Mouse (Mus musculus) ovary, adult 18-20 months (tissue): ENCODE measurements around the gene Aqp11.

ENCODE experiments used
- DNase-seq: peaks from one replicate; pipeline ENCODE4 v3.0.0; 2022; ENCODE audit warnings: low spot score, mixed read lengths

Gene Aqp11

DNA sequence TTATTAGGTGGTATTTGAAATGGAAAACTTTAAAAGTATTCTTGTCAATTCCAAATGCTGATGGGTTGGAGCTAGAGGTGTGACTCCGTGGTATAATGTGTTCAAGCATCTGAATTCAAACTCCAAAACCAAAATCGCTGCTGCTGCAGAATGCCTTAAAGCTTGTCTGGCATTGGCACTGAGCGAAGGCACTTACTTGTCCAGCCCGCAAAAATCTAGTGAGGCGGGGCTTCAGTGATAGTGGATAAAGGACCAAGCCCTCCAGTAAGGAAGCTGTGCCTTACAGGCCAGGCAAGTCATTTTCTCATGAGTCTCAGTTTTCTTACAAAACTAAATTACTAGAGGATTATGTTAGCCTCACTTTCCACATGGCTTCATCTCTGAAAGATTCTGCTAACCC, 30.3 kb downstream of the Aqp11 start:
- no peak for DNase-seq

DNA sequence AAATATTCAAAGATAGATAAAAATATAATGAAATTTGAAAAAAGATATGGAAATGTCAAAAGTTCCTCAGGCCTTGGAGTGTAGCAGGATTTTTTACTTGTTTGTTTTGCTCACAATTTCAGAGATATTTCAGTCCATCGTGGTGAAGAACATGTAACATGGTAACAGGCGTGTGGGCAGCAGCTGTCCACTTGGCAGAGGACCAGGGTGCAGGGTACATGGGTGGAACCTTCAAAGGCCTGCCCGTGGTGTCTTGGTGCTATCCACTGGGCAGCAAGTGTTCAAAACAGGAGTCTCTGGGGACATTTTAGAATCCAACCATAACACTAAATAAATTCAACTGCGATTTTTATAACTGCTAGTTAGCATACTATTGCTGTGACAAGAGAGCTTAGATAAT, 31.0 kb downstream of the Aqp11 start:
- DNase-seq: no peak

DNA sequence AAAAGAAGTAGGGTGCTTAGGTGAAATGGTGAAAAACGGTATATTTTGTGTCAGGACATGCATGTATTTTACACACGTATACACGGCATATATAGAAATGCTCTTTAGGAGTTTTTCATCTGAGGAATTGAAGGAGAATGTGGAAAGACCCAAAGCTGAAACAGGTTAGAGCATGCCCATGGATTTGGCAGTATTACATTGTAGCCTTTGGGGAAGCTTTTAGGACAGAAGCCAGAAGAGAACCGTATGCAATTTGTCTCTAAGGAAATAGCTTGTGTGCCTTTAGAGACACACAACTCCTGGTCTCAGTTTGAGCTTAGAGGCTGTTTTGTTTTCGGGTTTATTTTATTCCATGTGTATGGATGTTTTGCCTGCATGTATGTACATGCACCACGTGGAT, 37.0 kb downstream of the Aqp11 start:
- no peak for DNase-seq

DNA sequence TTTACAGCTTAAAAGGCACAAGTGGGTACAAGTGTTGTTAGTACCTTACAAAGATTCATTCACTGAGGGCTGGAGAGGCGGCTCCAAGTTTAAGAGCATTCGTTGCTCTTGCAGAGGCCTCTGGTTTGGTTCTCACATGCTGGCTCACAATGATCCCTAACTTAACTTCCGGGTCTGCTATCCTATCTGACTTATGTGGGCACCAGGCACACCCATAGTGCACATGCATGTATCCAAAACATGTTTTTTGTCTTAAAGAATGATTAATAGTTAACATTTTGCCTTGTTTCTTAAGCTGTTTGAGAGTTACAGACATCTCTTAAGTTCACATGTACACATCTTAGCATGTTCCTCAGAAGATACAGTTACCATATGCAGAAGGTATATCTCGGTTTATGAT, 37.9 kb downstream of the Aqp11 start:
- DNase-seq: no peak

DNA sequence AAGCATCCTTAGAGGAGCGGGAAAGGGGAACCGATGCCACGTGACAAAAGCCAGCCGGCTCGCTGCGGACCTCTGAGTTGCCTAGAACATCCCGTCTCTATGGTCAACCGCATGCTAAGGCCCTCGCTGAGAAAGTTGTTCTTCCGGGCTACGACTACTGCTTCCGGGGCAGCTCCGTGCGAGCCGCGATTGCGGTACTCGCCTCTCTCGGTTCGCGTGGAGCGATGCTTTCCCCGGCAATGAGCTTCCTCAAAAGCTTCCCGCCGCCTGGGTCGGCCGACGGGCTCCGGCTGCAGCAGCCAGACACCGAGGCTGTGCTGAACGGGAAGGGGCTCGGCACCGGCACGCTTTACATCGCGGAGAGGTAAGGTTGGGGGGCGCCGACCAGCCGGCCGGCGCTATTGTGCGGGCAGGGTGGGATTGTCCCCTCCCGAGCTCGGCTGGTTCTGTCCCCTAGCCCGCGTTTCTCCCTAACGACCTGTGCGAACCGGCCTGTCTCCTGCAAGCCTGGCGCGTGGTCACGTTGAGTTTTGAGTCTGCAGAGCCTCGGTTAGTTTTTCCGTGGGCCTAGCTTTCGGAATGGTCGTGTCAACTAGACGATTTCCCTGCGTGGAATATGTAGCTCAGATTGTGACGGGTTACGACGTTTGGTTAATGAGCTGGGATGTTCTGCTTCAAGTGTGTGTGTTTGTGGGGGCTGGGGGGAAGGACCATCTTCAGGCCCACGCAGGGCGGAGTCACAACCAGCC, 41.4 kb downstream of the Aqp11 start, which contains the start of gene Clns1a:
Clns1a (plus strand) TSS at position 129 of the 749 bp plus-strand sequence.
- peak; percentile 83 for DNase-seq

DNA sequence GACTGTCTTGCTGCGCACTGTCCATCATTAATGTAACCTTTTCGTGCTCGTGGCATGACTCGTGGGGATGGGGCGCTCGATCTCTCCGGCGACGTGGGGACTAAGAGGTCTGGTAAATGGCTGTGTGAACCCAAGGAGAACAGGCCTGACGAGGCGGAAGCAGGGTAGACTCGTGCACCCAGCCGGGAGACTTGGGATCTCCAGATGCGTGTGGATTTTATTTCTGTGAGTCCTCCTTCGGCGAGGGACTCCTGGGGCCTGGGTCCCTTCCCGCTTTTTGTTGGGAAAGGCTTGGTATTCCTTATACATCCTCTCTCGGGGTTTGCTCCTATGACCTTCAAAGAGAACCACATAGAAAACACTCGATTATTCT, 42.0 kb downstream of the Aqp11 start:
- no peak for DNase-seq

DNA sequence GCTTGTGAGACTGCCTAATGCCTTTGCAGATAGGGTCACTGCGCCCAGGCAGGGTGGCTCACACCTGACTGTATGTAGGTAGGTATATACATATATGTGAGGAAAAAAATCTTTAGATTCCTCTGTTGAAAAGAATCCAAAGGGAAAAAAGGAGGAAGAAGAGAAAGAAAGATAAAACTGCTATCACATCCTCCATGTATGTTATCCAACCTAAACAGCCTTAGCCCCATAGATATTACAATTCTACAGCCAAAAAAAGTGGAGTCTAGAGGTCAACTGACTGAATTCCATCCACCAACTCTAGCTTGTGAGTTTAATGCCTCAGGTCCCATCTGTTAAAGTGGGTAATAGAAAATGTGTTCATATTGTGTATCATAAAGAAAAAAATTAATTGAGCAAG, 42.6 kb downstream of the Aqp11 start:
- DNase-seq: no peak

DNA sequence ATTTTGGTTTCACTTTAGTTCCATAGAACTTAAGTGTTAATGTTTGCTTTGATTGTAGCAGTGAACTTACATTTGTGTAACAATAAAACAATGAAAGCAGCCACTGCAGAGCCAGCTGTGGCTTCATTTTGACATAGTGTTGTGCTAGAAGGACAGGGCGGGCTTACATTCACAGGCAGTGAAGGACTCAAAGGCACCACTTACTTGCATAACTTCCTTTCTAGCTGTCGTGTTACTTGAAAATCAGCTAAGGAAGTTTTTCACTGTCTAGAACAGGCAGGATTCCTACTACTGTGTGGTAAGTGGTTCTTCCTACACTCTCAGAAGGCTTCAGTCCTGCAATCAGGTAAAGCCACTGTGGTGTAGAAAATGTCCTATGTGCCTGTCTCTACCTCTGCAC, 50.3 kb downstream of the Aqp11 start:
- DNase-seq: no peak

DNA sequence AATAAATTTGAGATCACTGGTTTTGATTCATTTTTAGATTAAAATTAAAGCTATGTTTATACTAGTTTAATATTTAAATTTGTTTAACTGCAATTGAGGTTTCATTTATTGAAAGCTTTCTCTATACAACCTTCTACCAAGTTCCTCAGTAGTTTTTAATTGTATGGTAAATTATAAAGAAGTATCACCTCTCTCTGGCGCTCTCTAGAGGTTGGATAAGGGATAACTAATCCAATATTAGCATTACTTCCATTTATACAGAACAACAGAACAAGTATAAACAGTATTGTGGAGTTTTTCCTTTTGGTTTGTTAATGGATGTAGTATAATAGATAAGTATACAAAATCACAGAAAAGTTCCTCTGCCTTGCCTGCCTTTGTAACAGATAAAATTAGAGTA, 58.9 kb downstream of the Aqp11 start:
- no peak for DNase-seq
